Comparison of ENCODE assay signal across 9 mouse cellular contexts in genomic region chrX:94366029-94366428, GRCm38 (mm10). TPM values are rescaled to one million over a fixed set of nuclear protein-coding genes. Genes with fewer than 3 reads are reported as not detected.
DNase-seq lines count a peak whose midpoint lies in the region; ATAC-seq and TF ChIP-seq lines count a peak whose summit lies in the region.
"Had no signal": no experiment of that assay in that cellular context is flagged by ENCODE, and none has a peak within 500 bp of the region (broad histone marks: within the 10 kb centered on the region; RNA-seq: fewer than 3 reads in every experiment).

No protein-coding gene starts in this region.

- WGBS in lung, adult 2 months, result 30% methylated on average over 16 of the region's 16 CpGs
- WGBS in heart, postnatal 0 days, result 14% methylated on average over 16 of the region's 16 CpGs
- 19% methylated on average over 15 of the region's 16 CpGs for WGBS in midbrain, embryonic 11.5 days

- peak; percentile 22 for DNase-seq in lung, adult 2 months
- DNase-seq in lung, postnatal 25 days (ENCODE audit: low spot score), result no peak
- peak; percentile 7 to 18 for DNase-seq in cerebellum, postnatal 36 days
- no peak for DNase-seq in heart, postnatal 0 days (ENCODE audit: low spot score)
- peak; percentile 7 to 24 for DNase-seq in kidney, postnatal 4 days
- peak; percentile 91 for DNase-seq in midbrain, embryonic 11.5 days (ENCODE audit: low spot score, missing footprints)
- peak; percentile 6 for DNase-seq in testis, postnatal 14 days (ENCODE audit: low spot score)

- ATAC-seq in heart, postnatal 0 days (ENCODE audit: insufficient read depth, low read depth), result no peak
- no peak for ATAC-seq in midbrain, embryonic 11.5 days (ENCODE audit: low FRiP score)
- ATAC-seq in inflammation-experienced regulatory T-cells, adult 6 months, result no peak

- H3K9ac ChIP-seq in heart, postnatal 0 days (replicated peaks; ENCODE audit: low read depth, low read length), result no peak overlapping the region
- H3K9ac ChIP-seq in midbrain, embryonic 11.5 days (ENCODE audit: low read length), result no peak overlapping the region

- no peak overlapping the region for H3K4me3 ChIP-seq in lung, adult 2 months (replicated peaks; ENCODE audit: extremely low read depth, low read depth, low read length)
- H3K4me3 ChIP-seq in heart, postnatal 0 days (ENCODE audit: low read depth, low read length), result peak overlapping the region; percentile 38
- H3K4me3 ChIP-seq in midbrain, embryonic 11.5 days (ENCODE audit: low read depth, low read length), result peak overlapping the region; percentile 21; the same call in 1 of the 2 replicates

- no peak for TF ChIP-seq CTCF in lung, adult 2 months (IDR thresholded peaks at IDR 0.05; ENCODE audit: insufficient read depth, low read length)
- TF ChIP-seq CTCF in heart, postnatal 0 days (IDR thresholded peaks at IDR 0.05; ENCODE audit: low read depth), result no peak

- peaks cover 56% of the 10 kb centered on the region for H3K27me3 ChIP-seq in heart, postnatal 0 days (ENCODE audit: control insufficient read depth, insufficient read depth, low read length)
- peaks cover 43% of the 10 kb centered on the region for H3K27me3 ChIP-seq in midbrain, embryonic 11.5 days (ENCODE audit: control insufficient read depth, insufficient read depth, low read length)

- TF ChIP-seq POLR2A in lung, adult 2 months (IDR thresholded peaks at IDR 0.05; ENCODE audit: borderline replicate concordance, extremely low read depth, low read depth, low read length), result no peak

- H3K4me2 ChIP-seq in heart, postnatal 0 days (ENCODE audit: low read depth, low read length), result peak overlapping the region; percentile 59
- H3K4me2 ChIP-seq in midbrain, embryonic 11.5 days, result peak overlapping the region; percentile 40

- H3K36me3 ChIP-seq in heart, postnatal 0 days (replicated peaks; ENCODE audit: control insufficient read depth, insufficient read depth, low read length), result no peaks in the 10 kb centered on the region
- H3K36me3 ChIP-seq in midbrain, embryonic 11.5 days (ENCODE audit: control insufficient read depth, insufficient read depth, low read length), result no peaks in the 10 kb centered on the region

- H3K4me1 ChIP-seq in lung, adult 2 months (ENCODE audit: control insufficient read depth, insufficient read depth, low read length), result no peaks in the 10 kb centered on the region
- no peaks in the 10 kb centered on the region for H3K4me1 ChIP-seq in heart, postnatal 0 days (ENCODE audit: control insufficient read depth, insufficient read depth)
- no peaks in the 10 kb centered on the region; the same call in 1 of the 2 replicates for H3K4me1 ChIP-seq in midbrain, embryonic 11.5 days (ENCODE audit: control insufficient read depth, insufficient read depth, low read length)

- TF ChIP-seq EP300 in heart, postnatal 0 days (IDR thresholded peaks at IDR 0.05; ENCODE audit: low read depth), result no peak

- H3K9me3 ChIP-seq in heart, postnatal 0 days (replicated peaks; ENCODE audit: control insufficient read depth, low read length), result no peaks in the 10 kb centered on the region
- no peaks in the 10 kb centered on the region for H3K9me3 ChIP-seq in midbrain, embryonic 11.5 days (ENCODE audit: control insufficient read depth, low read length)

- H3K27ac ChIP-seq in heart, postnatal 0 days (ENCODE audit: low read depth), result no peak overlapping the region
- H3K27ac ChIP-seq in midbrain, embryonic 11.5 days (ENCODE audit: low read depth, low read length), result no peak overlapping the region
- H3K27ac ChIP-seq: macrophage had no signal

RNA-seq across cellular contexts. Expression of gene Fam90a1b, which starts 0.5 kb away (rescaled TPM):
- not detected in 2 replicates for polyA plus RNA-seq in lung, adult 2 months (2012; rRNA removed)
- not detected in 2 replicates for total RNA-seq in heart, postnatal 0 days (2014; rRNA removed; ENCODE audit: low replicate concordance)
- not detected in 2 replicates for polyA plus RNA-seq in heart, postnatal 0 days (2015; fragmentation: Nextera tagmentation; extraction: Ambion mirVana)
- polyA plus RNA-seq in midbrain, embryonic 11.5 days (2014; fragmentation: Nextera tagmentation; extraction: Ambion mirVana), result 0.18 TPM in 1 of 2 replicates, not detected in the other
- polyA plus RNA-seq in inflammation-experienced regulatory T-cells, adult 6 months (2017; shearing (Covaris generic)), result not detected
- polyA plus RNA-seq: macrophage had no signal

RNA-seq across cellular contexts. Expression of gene Apoo, which starts 0.9 kb away (rescaled TPM):
- 3.2 and 6.6 TPM in 2 replicates for polyA plus RNA-seq in lung, adult 2 months (2012; rRNA removed)
- 168 and 242 TPM in 2 replicates for total RNA-seq in heart, postnatal 0 days (2014; rRNA removed; ENCODE audit: low replicate concordance)
- polyA plus RNA-seq in heart, postnatal 0 days (2015; fragmentation: Nextera tagmentation; extraction: Ambion mirVana), result 395 and 420 TPM in 2 replicates
- 111 and 119 TPM in 2 replicates for polyA plus RNA-seq in midbrain, embryonic 11.5 days (2014; fragmentation: Nextera tagmentation; extraction: Ambion mirVana)
- polyA plus RNA-seq in inflammation-experienced regulatory T-cells, adult 6 months (2017; shearing (Covaris generic)), result 10 to 100 TPM; 12.7 to 31.6 (median 16.1) TPM

Comparison
In these comparisons a context has a peak if more than half of its experiments do, and no peak if none do; other contexts are left out.
1. DNase-seq: peak in lung, adult 2 months (single experiment), cerebellum, postnatal 36 days (2 of 2), kidney, postnatal 4 days (2 of 2), midbrain, embryonic 11.5 days (single experiment) and testis, postnatal 14 days (single experiment); none in lung, postnatal 25 days (single experiment) and heart, postnatal 0 days (single experiment).